Mouse (Mus musculus): Measurements from ENCODE around the gene Atp5s. TPM values are rescaled to one million over a fixed set of nuclear protein-coding genes. Genes with fewer than 3 reads are reported as not detected.

Atp5s gene
- polyA plus RNA-seq, 1 experiment from 2014 or later = 23.3 TPM

DNA sequence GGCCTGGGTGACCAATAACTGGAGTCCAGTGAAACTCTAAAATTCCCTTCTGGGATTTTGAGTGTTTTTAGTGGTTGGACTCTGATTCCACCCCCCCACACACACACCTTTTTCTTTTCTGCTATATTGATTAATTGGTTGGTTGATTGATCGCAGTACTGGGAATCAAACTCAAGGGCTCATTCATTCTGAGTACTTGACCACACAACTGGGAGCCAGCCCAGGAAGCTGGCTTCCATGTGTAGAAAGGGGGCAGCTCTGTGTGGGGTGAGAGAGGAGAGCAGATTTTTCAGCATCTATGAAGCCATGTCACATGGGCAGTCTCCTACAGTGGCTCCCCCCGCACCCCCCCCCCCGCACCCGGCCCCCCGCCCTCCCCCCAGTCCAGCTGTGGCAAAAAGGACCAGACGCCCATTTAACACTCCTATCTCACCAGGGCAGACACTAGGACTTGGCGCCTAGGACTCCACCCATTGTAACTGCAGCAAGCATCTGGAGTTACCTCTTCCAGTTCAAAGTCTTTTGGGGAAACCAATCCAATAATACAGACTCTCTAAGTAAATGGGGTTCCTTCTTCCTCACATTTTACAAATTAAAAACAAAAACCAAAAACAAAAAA lies 34.6 kb downstream of the Atp5s start:
- Histone ChIP-seq H3K4me1 (ENCODE audit: control insufficient read depth, insufficient read depth, low read length) (no peaks in the 10 kb centered on the region), H3K27me3 (ENCODE audit: control insufficient read depth, insufficient read depth, low read length) (no peaks in the 10 kb centered on the region), H3K4me2 (ENCODE audit: low read depth, low read length) (no peak overlapping the region), H3K36me3 (replicated peaks; ENCODE audit: control insufficient read depth, insufficient read depth, low read depth, low read length) (no peaks in the 10 kb centered on the region), H3K4me3 (ENCODE audit: low read depth, low read length) (no peak overlapping the region), H3K9ac (replicated peaks; ENCODE audit: low read length) (no peak overlapping the region), H3K27ac (replicated peaks; ENCODE audit: low read depth, low read length) (no peak overlapping the region), H3K9me3 (replicated peaks; ENCODE audit: control insufficient read depth, low read length) (no peaks in the 10 kb centered on the region)
- no peak for DNase-seq (ENCODE audit: low spot score)
- no peak for ATAC-seq (replicated peaks; ENCODE audit: insufficient number of reproducible peaks, low FRiP score, low TSS enrichment, low read depth)
- WGBS = 51% methylated on average over 7 of the region's 7 CpGs

DNA sequence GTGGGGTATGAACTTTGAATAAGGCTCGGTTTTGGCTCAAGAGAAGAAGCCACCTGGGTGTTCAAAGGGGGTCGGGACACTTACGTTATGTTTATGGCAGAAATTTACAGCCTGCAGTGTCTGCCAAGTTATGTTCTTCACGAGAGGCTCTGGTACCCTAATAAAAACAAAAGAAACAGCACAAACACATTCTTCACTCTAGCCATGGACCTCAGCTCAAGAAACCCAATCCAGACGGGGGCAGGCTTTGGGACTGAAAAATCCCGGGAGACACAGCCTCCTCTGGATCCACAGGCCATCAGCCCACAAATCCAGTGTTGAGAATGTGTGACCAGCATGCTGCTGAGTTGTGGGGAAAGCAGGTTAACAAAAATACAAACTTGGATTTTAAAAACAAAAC lies 35.3 kb downstream of the Atp5s start:
- no peak overlapping the region for H3K9ac ChIP-seq (replicated peaks; ENCODE audit: low read length)
- no peak overlapping the region for H3K4me2 ChIP-seq (ENCODE audit: low read depth, low read length)
- ATAC-seq (replicated peaks; ENCODE audit: insufficient number of reproducible peaks, low FRiP score, low TSS enrichment, low read depth) = no peak
- 57% methylated on average over 6 of the region's 6 CpGs for WGBS
- DNase-seq (ENCODE audit: low spot score) = no peak
- H3K27ac ChIP-seq (replicated peaks; ENCODE audit: low read depth, low read length) = no peak overlapping the region
- H3K27me3 ChIP-seq (ENCODE audit: control insufficient read depth, insufficient read depth, low read length) = no peaks in the 10 kb centered on the region
- H3K36me3 ChIP-seq (replicated peaks; ENCODE audit: control insufficient read depth, insufficient read depth, low read depth, low read length) = no peaks in the 10 kb centered on the region
- no peaks in the 10 kb centered on the region for H3K9me3 ChIP-seq (replicated peaks; ENCODE audit: control insufficient read depth, low read length)
- no peaks in the 10 kb centered on the region for H3K4me1 ChIP-seq (ENCODE audit: control insufficient read depth, insufficient read depth, low read length)
- H3K4me3 ChIP-seq (ENCODE audit: low read depth, low read length) = no peak overlapping the region

DNA sequence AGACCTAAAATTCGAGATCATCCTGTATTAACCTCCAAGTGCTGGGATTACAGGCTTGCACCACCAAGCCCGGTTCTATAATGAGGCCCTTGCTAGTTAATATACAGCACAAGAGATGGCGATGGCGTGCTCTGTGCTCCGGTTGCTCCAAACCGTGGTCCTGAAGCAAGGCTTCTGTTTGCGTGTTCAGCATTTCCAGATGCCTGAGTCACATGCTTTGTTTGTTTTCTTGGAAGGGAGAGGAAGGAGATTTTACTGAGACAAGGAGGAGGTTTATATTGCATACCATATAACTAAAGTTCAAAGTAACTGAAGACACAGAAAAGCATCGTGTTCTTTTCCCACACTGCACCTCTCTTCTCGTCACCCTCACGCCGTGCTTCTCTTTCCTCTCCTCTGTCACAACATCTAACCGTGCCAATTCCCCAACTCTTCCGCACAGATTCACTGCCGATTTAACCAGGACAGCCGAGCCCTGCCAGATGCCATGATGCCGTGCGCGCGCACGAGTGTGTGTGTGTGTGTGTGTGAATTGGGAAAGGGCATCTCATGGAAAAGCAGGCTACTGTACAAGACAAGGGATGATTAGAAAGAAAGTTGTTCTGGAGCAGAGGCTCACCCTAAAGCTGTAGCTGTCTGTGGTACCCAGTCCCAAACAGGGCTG lies 36.1 kb downstream of the Atp5s start:
- ATAC-seq (replicated peaks; ENCODE audit: insufficient number of reproducible peaks, low FRiP score, low TSS enrichment, low read depth) (no peak), DNase-seq (ENCODE audit: low spot score) (no peak)
- Histone ChIP-seq H3K4me3 (ENCODE audit: low read depth, low read length) (no peak overlapping the region), H3K9me3 (replicated peaks; ENCODE audit: control insufficient read depth, low read length) (no peaks in the 10 kb centered on the region), H3K27me3 (ENCODE audit: control insufficient read depth, insufficient read depth, low read length) (no peaks in the 10 kb centered on the region), H3K27ac (replicated peaks; ENCODE audit: low read depth, low read length) (no peak overlapping the region), H3K9ac (replicated peaks; ENCODE audit: low read length) (no peak overlapping the region), H3K4me2 (ENCODE audit: low read depth, low read length) (no peak overlapping the region), H3K4me1 (ENCODE audit: control insufficient read depth, insufficient read depth, low read length) (no peaks in the 10 kb centered on the region), H3K36me3 (replicated peaks; ENCODE audit: control insufficient read depth, insufficient read depth, low read depth, low read length) (no peaks in the 10 kb centered on the region)
- 88% methylated on average over 20 of the region's 20 CpGs for WGBS

DNA sequence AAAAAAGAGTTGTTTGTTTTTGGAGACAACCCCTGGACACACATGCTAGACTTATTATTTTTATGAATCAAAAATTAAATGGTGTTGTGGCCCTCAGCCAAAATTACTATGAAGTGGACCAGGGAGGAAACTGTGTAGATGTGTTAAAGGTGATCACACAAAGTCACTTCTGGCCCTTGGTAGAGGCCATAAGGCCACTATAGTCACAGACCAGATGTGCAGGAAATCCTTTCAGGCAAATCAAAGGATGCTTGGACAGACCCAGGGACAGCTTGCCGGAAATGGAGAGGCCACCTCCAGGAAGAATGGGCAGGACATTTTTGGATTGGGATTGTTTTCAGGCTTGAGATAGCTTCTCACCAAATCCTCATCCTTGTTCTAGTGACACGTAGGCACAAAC lies 36.9 kb downstream of the Atp5s start:
- H3K27ac ChIP-seq (replicated peaks; ENCODE audit: low read depth, low read length) = no peak overlapping the region
- 66% methylated on average over 2 of the region's 2 CpGs for WGBS
- DNase-seq (ENCODE audit: low spot score) = no peak

DNA sequence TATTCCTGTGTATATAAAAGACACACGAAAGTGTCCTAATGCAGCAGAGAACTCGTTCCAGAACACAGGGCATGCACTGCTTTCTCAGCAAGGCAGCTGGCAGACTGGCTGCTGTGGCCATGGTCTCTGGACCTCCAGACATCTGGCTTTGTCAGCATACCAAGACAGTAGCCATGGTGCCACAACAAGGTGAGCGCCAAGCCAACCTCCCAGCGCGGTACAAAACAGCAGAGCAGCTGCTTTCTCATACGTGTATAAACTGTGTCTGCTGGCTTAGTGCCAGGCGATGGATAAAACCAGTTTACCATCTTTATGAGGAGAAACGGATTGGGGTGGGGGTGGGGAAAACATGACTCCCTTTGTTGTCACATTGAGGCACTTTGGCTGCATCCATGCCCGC lies 40.8 kb downstream of the Atp5s start:
- Histone ChIP-seq H3K9me3 (replicated peaks; ENCODE audit: control insufficient read depth, low read length) (no peaks in the 10 kb centered on the region), H3K4me3 (ENCODE audit: low read depth, low read length) (no peak overlapping the region), H3K9ac (replicated peaks; ENCODE audit: low read length) (no peak overlapping the region), H3K4me1 (ENCODE audit: control insufficient read depth, insufficient read depth, low read length) (no peaks in the 10 kb centered on the region), H3K36me3 (replicated peaks; ENCODE audit: control insufficient read depth, insufficient read depth, low read depth, low read length) (no peaks in the 10 kb centered on the region), H3K27ac (replicated peaks; ENCODE audit: low read depth, low read length) (no peak overlapping the region), H3K4me2 (ENCODE audit: low read depth, low read length) (no peak overlapping the region), H3K27me3 (ENCODE audit: control insufficient read depth, insufficient read depth, low read length) (no peaks in the 10 kb centered on the region)
- no peak for DNase-seq (ENCODE audit: low spot score)
- no peak for ATAC-seq (replicated peaks; ENCODE audit: insufficient number of reproducible peaks, low FRiP score, low TSS enrichment, low read depth)
- WGBS = 87% methylated on average over 9 of the region's 9 CpGs

More for the DNA sequence above, 36.9 kb downstream of the Atp5s start:
- no peak overlapping the region for H3K4me3 ChIP-seq (ENCODE audit: low read depth, low read length)
- no peaks in the 10 kb centered on the region for H3K4me1 ChIP-seq (ENCODE audit: control insufficient read depth, insufficient read depth, low read length)
- no peak overlapping the region for H3K4me2 ChIP-seq (ENCODE audit: low read depth, low read length)
- H3K9me3 ChIP-seq (replicated peaks; ENCODE audit: control insufficient read depth, low read length) = no peaks in the 10 kb centered on the region
- no peak for ATAC-seq (replicated peaks; ENCODE audit: insufficient number of reproducible peaks, low FRiP score, low TSS enrichment, low read depth)
- H3K9ac ChIP-seq (replicated peaks; ENCODE audit: low read length) = no peak overlapping the region
- no peaks in the 10 kb centered on the region for H3K36me3 ChIP-seq (replicated peaks; ENCODE audit: control insufficient read depth, insufficient read depth, low read depth, low read length)
- no peaks in the 10 kb centered on the region for H3K27me3 ChIP-seq (ENCODE audit: control insufficient read depth, insufficient read depth, low read length)

DNA sequence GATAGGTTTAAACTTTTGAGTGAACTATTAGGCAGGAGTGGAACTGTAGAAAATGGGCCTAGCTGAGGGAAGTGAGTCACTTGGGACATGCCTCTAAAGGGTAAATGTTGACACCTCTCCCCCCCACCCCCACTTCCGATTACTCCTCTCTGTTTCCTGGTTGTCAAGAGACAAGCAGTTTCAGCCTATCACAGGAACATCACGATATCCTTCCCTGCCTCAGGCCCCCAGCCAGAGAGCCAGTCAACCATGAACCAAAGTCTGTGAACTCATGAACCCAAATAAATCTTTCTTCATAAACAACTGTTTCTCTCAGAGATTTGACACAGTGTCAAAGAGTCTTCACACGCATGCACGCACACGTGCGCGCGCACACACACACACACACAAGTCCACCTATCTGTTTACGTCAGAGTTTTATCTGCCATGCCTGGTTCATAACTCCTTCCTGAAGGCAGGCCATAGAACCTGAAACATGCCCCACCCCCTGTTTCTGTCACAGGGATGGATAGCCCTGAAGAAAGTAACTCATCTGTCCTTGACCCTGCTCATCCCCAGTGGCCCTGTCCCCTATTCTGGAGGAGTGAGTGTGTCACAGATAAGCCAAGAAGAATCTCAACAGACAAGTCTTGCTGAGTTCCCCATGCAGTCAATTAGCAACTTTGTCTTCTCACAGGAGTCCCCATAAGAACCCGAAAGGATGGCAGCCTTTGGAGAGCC lies 41.6 kb downstream of the Atp5s start:
- Histone ChIP-seq H3K36me3 (replicated peaks; ENCODE audit: control insufficient read depth, insufficient read depth, low read depth, low read length) (no peaks in the 10 kb centered on the region), H3K9ac (replicated peaks; ENCODE audit: low read length) (no peak overlapping the region), H3K4me3 (ENCODE audit: low read depth, low read length) (no peak overlapping the region), H3K9me3 (replicated peaks; ENCODE audit: control insufficient read depth, low read length) (no peaks in the 10 kb centered on the region), H3K4me1 (ENCODE audit: control insufficient read depth, insufficient read depth, low read length) (no peaks in the 10 kb centered on the region), H3K27me3 (ENCODE audit: control insufficient read depth, insufficient read depth, low read length) (no peaks in the 10 kb centered on the region), H3K4me2 (ENCODE audit: low read depth, low read length) (no peak overlapping the region), H3K27ac (replicated peaks; ENCODE audit: low read depth, low read length) (no peak overlapping the region)
- ATAC-seq (replicated peaks; ENCODE audit: insufficient number of reproducible peaks, low FRiP score, low TSS enrichment, low read depth) = no peak
- DNase-seq (ENCODE audit: low spot score) = no peak
- 83% methylated on average over 10 of the region's 10 CpGs for WGBS

DNA sequence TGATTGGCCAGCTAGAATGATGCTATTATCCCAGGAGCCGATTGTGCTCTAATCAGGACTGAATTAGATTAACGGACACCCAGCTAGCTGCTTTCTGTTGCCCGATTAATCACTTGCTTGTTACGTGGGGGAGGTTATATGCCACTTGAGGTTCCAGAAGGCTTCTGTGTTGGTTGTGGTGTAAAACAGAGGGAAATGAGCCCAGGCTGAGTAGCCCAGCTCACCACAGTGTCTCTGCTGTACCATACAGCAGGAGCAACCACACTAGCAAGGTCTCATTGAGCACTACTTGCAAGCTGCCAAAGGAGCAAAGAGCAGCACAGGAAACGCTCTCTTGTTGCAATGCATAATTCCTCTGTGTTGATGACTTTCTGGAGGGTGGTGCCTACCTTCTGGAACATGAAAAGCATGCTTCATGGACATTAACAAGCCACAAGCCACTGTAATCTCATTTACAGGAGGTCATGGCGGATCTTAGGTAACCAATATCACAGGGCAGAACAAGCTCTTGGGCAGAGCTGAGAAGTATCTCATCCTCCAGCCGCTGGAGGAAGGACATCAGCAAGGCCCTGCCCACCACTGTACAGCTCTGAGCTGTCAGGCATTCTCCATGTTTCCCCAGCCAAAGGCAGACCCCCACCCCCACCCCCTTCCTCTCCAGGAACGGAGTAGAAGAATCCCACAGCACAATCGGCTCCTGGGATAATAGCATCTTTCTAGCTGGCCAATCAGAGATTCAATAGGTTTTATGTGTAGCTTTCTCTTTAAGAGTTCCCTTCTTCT lies 42.9 kb downstream of the Atp5s start:
- ATAC-seq (replicated peaks; ENCODE audit: insufficient number of reproducible peaks, low FRiP score, low TSS enrichment, low read depth) (no peak), DNase-seq (ENCODE audit: low spot score) (no peak)
- WGBS = 54% methylated on average over 9 of the region's 9 CpGs
- Histone ChIP-seq H3K9me3 (replicated peaks; ENCODE audit: control insufficient read depth, low read length) (no peaks in the 10 kb centered on the region), H3K27me3 (ENCODE audit: control insufficient read depth, insufficient read depth, low read length) (no peaks in the 10 kb centered on the region), H3K9ac (replicated peaks; ENCODE audit: low read length) (no peak overlapping the region), H3K27ac (replicated peaks; ENCODE audit: low read depth, low read length) (no peak overlapping the region), H3K4me3 (ENCODE audit: low read depth, low read length) (no peak overlapping the region), H3K36me3 (replicated peaks; ENCODE audit: control insufficient read depth, insufficient read depth, low read depth, low read length) (no peaks in the 10 kb centered on the region), H3K4me1 (ENCODE audit: control insufficient read depth, insufficient read depth, low read length) (no peaks in the 10 kb centered on the region), H3K4me2 (ENCODE audit: low read depth, low read length) (no peak overlapping the region)
